Mouse (Mus musculus): ENCODE results near the gene Nrp2. TPM values are rescaled to one million over a fixed set of nuclear protein-coding genes. Genes with fewer than 3 reads are reported as not detected.

Gene Nrp2
- polyA plus RNA-seq, 1 experiment from 2014 or later, result 13.3 TPM

DNA sequence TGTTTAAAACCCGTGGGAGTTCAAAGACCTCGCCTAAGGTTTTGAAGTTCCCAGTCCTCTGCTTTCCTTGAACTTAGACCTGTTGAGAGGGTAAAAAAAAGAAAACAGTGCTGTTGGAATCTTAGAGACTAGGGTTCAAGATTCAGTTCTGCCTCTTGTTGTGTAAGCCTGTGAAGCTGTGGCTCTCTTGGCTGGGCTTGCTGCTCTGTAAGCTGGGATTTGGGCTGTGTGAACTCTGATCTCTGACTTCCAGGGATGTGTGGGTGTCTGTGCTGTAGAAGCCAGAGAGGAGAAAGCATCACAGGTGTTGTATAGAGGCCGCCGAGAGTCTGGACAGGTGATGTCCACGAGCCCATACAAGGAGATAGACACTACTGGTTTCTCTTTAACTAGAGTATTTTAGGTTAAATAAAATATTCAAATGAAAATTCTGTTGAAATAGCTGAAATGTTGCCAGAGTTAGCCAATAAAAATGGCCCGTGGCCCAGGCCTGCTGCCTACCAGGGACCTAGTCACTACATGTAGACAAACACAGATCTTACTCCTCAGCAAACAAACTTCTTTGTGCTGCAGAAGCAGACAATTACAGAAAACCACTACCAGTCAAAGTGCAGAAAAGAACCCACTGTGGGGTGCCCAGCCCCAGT is 120.6 kb downstream of the Nrp2 start:
- H3K4me1 ChIP-seq (replicated peaks; ENCODE audit: control insufficient read depth, insufficient read depth, low read length), result peaks cover 20% of the 10 kb centered on the region
- no peaks in the 10 kb centered on the region for H3K9me3 ChIP-seq (ENCODE audit: control insufficient read depth, low read length)
- no peak overlapping the region for H3K9ac ChIP-seq (ENCODE audit: low read length)
- 52% methylated on average over 6 of the region's 6 CpGs for WGBS
- peak overlapping the region; percentile 95 for H3K27ac ChIP-seq (ENCODE audit: low read length)
- 0 out of 2 replicates have a peak, but pooled peaks have one; percentile 6 for ATAC-seq (ENCODE audit: low read depth)
- no peak overlapping the region for H3K4me2 ChIP-seq (ENCODE audit: low read depth, low read length)
- H3K36me3 ChIP-seq (ENCODE audit: control insufficient read depth, insufficient read depth, low read length), result no peaks in the 10 kb centered on the region
- H3K27me3 ChIP-seq (ENCODE audit: control insufficient read depth, insufficient read depth, low read depth, low read length), result no peaks in the 10 kb centered on the region
- no peak overlapping the region for H3K4me3 ChIP-seq (ENCODE audit: low read length)

DNA sequence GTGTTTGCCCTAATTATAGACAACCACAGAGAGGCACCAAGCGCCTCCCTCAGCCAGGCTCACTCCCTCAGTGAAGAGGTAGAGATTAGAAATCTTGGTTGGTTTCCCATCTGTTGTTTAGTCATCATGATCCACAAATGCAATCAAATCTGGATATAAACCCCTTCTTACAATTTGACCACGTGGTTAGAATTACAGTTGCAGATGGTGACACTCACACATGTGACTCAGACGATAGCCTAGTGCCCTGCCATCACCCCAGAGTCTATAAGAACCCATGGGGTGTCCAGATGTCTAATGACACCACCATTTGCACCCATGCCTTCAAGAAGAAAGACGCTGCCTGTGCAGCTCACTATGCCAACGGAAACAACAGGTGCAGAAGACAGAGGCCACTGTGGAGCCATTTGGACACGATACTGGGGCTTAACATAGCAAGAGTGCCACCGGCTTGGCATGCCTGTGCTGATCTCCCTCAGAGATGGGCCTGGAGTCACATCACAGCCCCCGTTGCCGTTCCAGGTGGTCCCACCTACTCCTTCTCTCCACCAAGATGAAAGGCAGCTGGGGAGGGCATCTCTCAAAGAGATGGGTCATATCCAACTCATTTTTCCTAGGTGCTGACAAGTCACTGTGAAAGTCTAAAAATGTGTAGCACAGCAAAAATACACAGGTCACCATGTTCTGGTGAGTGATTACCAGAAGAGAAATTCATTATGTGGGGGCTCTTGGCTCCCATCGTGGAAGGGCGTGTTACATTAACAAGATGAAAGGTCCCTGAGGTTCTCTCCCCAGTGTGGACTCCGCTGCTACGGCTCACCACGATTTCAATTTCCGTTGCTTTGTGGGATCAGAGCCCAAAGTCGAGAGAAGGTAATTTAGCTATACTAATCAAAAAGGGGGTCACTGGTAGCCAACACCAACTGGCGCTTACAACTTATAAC is 123.0 kb downstream of the Nrp2 start:
- Histone ChIP-seq H3K4me1 (replicated peaks; ENCODE audit: control insufficient read depth, insufficient read depth, low read length) (peaks cover 19% of the 10 kb centered on the region), H3K4me2 (ENCODE audit: low read depth, low read length) (no peak overlapping the region), H3K9me3 (ENCODE audit: control insufficient read depth, low read length) (no peaks in the 10 kb centered on the region), H3K27me3 (ENCODE audit: control insufficient read depth, insufficient read depth, low read depth, low read length) (no peaks in the 10 kb centered on the region), H3K9ac (ENCODE audit: low read length) (no peak overlapping the region), H3K36me3 (ENCODE audit: control insufficient read depth, insufficient read depth, low read length) (no peaks in the 10 kb centered on the region), H3K4me3 (ENCODE audit: low read length) (no peak overlapping the region), H3K27ac (ENCODE audit: low read length) (no peak overlapping the region)
- WGBS, result 72% methylated on average over 17 of the region's 17 CpGs
- no peak for ATAC-seq (ENCODE audit: low read depth)

GRCm38 (mm10) chr1:62827316-62827715 is 124.2 kb downstream of the Nrp2 start:
- Histone ChIP-seq H3K4me2 (ENCODE audit: low read depth, low read length) (no peak overlapping the region), H3K27ac (ENCODE audit: low read length) (no peak overlapping the region), H3K9ac (ENCODE audit: low read length) (no peak overlapping the region), H3K4me3 (ENCODE audit: low read length) (no peak overlapping the region), H3K4me1 (replicated peaks; ENCODE audit: control insufficient read depth, insufficient read depth, low read length) (peaks cover 10% of the 10 kb centered on the region; the same call in 1 of the 2 replicates), H3K36me3 (ENCODE audit: control insufficient read depth, insufficient read depth, low read length) (no peaks in the 10 kb centered on the region), H3K27me3 (ENCODE audit: control insufficient read depth, insufficient read depth, low read depth, low read length) (no peaks in the 10 kb centered on the region), H3K9me3 (ENCODE audit: control insufficient read depth, low read length) (no peaks in the 10 kb centered on the region)
- 38% methylated on average over 10 of the region's 10 CpGs for WGBS
- no peak for ATAC-seq (ENCODE audit: low read depth)

- H3K36me3 ChIP-seq (ENCODE audit: control insufficient read depth, insufficient read depth, low read length), result no peaks in the 10 kb centered on the region
- H3K27ac ChIP-seq (ENCODE audit: low read length), result no peak overlapping the region
- no peaks in the 10 kb centered on the region for H3K27me3 ChIP-seq (ENCODE audit: control insufficient read depth, insufficient read depth, low read depth, low read length)
- no peak overlapping the region for H3K4me2 ChIP-seq (ENCODE audit: low read depth, low read length)
- no peaks in the 10 kb centered on the region for H3K9me3 ChIP-seq (ENCODE audit: control insufficient read depth, low read length)
- no peak overlapping the region for H3K4me3 ChIP-seq (ENCODE audit: low read length)
- H3K9ac ChIP-seq (ENCODE audit: low read length), result no peak overlapping the region
- no peak for ATAC-seq (ENCODE audit: low read depth)
- H3K4me1 ChIP-seq (replicated peaks; ENCODE audit: control insufficient read depth, insufficient read depth, low read length), result peaks cover 2% of the 10 kb centered on the region; the same call in 1 of the 2 replicates
- WGBS, result 49% methylated on average over 4 of the region's 4 CpGs
Measured at GRCm38 (mm10) chr1:62828156-62828555, 125.1 kb downstream of the Nrp2 start.

GRCm38 (mm10) chr1:62829690-62830417 is 126.8 kb downstream of the Nrp2 start:
- H3K9ac ChIP-seq (ENCODE audit: low read length), result no peak overlapping the region
- peak; percentile 53 for ATAC-seq (ENCODE audit: low read depth)
- no peaks in the 10 kb centered on the region for H3K27me3 ChIP-seq (ENCODE audit: control insufficient read depth, insufficient read depth, low read depth, low read length)

GRCm38 (mm10) chr1:62830418-62830769 is 127.3 kb downstream of the Nrp2 start:
- peak; percentile 56 for ATAC-seq (ENCODE audit: low read depth)
- Histone ChIP-seq H3K27me3 (ENCODE audit: control insufficient read depth, insufficient read depth, low read depth, low read length) (no peaks in the 10 kb centered on the region), H3K4me2 (ENCODE audit: low read depth, low read length) (no peak overlapping the region), H3K36me3 (ENCODE audit: control insufficient read depth, insufficient read depth, low read length) (no peaks in the 10 kb centered on the region), H3K27ac (ENCODE audit: low read length) (no peak overlapping the region), H3K4me3 (ENCODE audit: low read length) (no peak overlapping the region), H3K9me3 (ENCODE audit: control insufficient read depth, low read length) (no peaks in the 10 kb centered on the region; the same call in 1 of the 2 replicates), H3K4me1 (replicated peaks; ENCODE audit: control insufficient read depth, insufficient read depth, low read length) (no peaks in the 10 kb centered on the region), H3K9ac (ENCODE audit: low read length) (no peak overlapping the region)
- WGBS, result 47% methylated on average over 7 of the region's 7 CpGs

More at GRCm38 (mm10) chr1:62829690-62830417, 126.8 kb downstream of the Nrp2 start:
- WGBS, result 56% methylated on average over 4 of the region's 4 CpGs
- H3K4me2 ChIP-seq (ENCODE audit: low read depth, low read length), result no peak overlapping the region
- H3K27ac ChIP-seq (ENCODE audit: low read length), result no peak overlapping the region
- H3K9me3 ChIP-seq (ENCODE audit: control insufficient read depth, low read length), result no peaks in the 10 kb centered on the region; the same call in 1 of the 2 replicates
- no peak overlapping the region for H3K4me3 ChIP-seq (ENCODE audit: low read length)
- H3K4me1 ChIP-seq (replicated peaks; ENCODE audit: control insufficient read depth, insufficient read depth, low read length), result no peaks in the 10 kb centered on the region
- H3K36me3 ChIP-seq (ENCODE audit: control insufficient read depth, insufficient read depth, low read length), result no peaks in the 10 kb centered on the region

- Histone ChIP-seq H3K9me3 (ENCODE audit: control insufficient read depth, low read length) (no peaks in the 10 kb centered on the region; the same call in 1 of the 2 replicates), H3K9ac (ENCODE audit: low read length) (no peak overlapping the region), H3K4me3 (ENCODE audit: low read length) (no peak overlapping the region), H3K4me2 (ENCODE audit: low read depth, low read length) (no peak overlapping the region), H3K27me3 (ENCODE audit: control insufficient read depth, insufficient read depth, low read depth, low read length) (no peaks in the 10 kb centered on the region), H3K36me3 (ENCODE audit: control insufficient read depth, insufficient read depth, low read length) (no peaks in the 10 kb centered on the region), H3K27ac (ENCODE audit: low read length) (no peak overlapping the region), H3K4me1 (replicated peaks; ENCODE audit: control insufficient read depth, insufficient read depth, low read length) (no peaks in the 10 kb centered on the region)
- 63% methylated on average over 6 of the region's 6 CpGs for WGBS
- no peak for ATAC-seq (ENCODE audit: low read depth)
Measured at GRCm38 (mm10) chr1:62831725-62832455, 128.8 kb downstream of the Nrp2 start.

DNA sequence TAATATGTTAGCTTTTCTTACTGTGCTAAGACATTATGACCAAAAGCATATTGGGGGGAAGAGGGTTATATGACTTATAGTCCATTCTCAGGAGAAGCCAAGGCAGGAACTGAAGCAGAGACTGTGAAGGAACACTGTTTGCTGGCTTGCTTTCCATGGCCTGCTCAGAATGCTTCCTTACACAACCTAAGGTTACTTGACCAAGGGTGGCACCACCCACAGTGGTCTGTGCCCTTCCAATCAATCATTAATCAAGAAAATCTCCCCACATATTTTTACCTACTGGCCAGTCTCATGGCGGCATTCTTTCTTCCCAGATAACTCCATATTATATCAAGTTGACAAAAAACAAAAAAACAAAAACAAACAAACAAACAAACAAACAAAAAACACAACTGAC is 130.3 kb downstream of the Nrp2 start:
- H3K36me3 ChIP-seq (ENCODE audit: control insufficient read depth, insufficient read depth, low read length), result no peaks in the 10 kb centered on the region
- H3K27me3 ChIP-seq (ENCODE audit: control insufficient read depth, insufficient read depth, low read depth, low read length), result no peaks in the 10 kb centered on the region
- H3K9ac ChIP-seq (ENCODE audit: low read length), result no peak overlapping the region
- H3K4me2 ChIP-seq (ENCODE audit: low read depth, low read length), result no peak overlapping the region
- H3K9me3 ChIP-seq (ENCODE audit: control insufficient read depth, low read length), result no peaks in the 10 kb centered on the region; the same call in 1 of the 2 replicates
- no peaks in the 10 kb centered on the region for H3K4me1 ChIP-seq (replicated peaks; ENCODE audit: control insufficient read depth, insufficient read depth, low read length)
- ATAC-seq (ENCODE audit: low read depth), result no peak
- 83% methylated on average over 1 of the region's 1 CpGs for WGBS
- no peak overlapping the region for H3K27ac ChIP-seq (ENCODE audit: low read length)
- H3K4me3 ChIP-seq (ENCODE audit: low read length), result no peak overlapping the region

Data from lung, embryonic 16.5 days (tissue).